Mouse (Mus musculus) heart, embryonic 10.5 days (tissue): ENCODE data around the gene Golim4. TPM values are rescaled to one million over a fixed set of nuclear protein-coding genes. Genes with fewer than 3 reads are reported as not detected.
"Not testable (repeated sequence)": the region's sequence is repeated elsewhere in the genome, so short reads cannot be mapped to it uniquely, and the experiment has no call there.

Source experiments
- DNase-seq: peaks from one replicate; pipeline ENCODE4 v3.0.0-alpha.2; 2017; ENCODE audit warnings: low spot score
- H3K27ac ChIP-seq: fragments of 300-500 bp; sonication (generic); 2 replicates; pipeline ENCODE4 v1.5.1; 2016; ENCODE audit warnings: mild to moderate bottlenecking
- H3K27me3 ChIP-seq: fragments of 300-500 bp; sonication (generic); 2 replicates; pipeline ENCODE4 v1.6.1; 2016; ENCODE audit warnings: mild to moderate bottlenecking; ENCODE audit not compliant: poor library complexity, insufficient read depth, severe bottlenecking
- H3K36me3 ChIP-seq: fragments of 300-500 bp; sonication (generic); 2 replicates; pipeline ENCODE4 v1.6.1; 2016; ENCODE audit warnings: mild to moderate bottlenecking, moderate library complexity
- H3K4me1 ChIP-seq: fragments of 300-500 bp; sonication (generic); 2 replicates; pipeline ENCODE4 v1.6.1; 2016; ENCODE audit warnings: mild to moderate bottlenecking
- H3K4me3 ChIP-seq: fragments of 300-500 bp; sonication (generic); 2 replicates; pipeline ENCODE4 v1.5.1; 2016; ENCODE audit warnings: mild to moderate bottlenecking, moderate library complexity
- H3K9me3 ChIP-seq: fragments of 300-500 bp; sonication (generic); 2 replicates; pipeline ENCODE4 v1.6.1; 2016; ENCODE audit warnings: mild to moderate bottlenecking, moderate library complexity
- WGBS: fragments of 180-500 bp; shearing (Covaris S2); methylation state at CpG from one replicate; pipeline ENCODE4 v1.1.7; 2016; 5-methylcytosine and 5-hydroxymethylcytosine counted together
- polyA plus RNA-seq: library from polyadenylated mRNA; unstranded; fragments of >200 nt; fragmentation: Nextera tagmentation; extraction: Ambion mirVana; gene quantifications from 2 replicates; pipeline ENCODE4 v1.2.1, GENCODE M21; 2016

Gene Golim4
- 43.3 and 50.2 TPM in 2 replicates for polyA plus RNA-seq

GRCm38 (mm10) chr3:75956551-75957302 is at the start of gene Golim4:
Gene Golim4 (minus strand): TSS chr3:75956949.
- peak within 1 kb of the TSS; percentile 94 for H3K27ac ChIP-seq
- under 1% methylated on average over 46 of the region's 53 CpGs for WGBS
- H3K36me3 ChIP-seq = no peaks in the 10 kb centered on the region
- peak; percentile 98 for DNase-seq
- peak within 1 kb of the TSS; percentile 84 for H3K4me3 ChIP-seq
- H3K27me3 ChIP-seq = no peaks in the 10 kb centered on the region
- peaks cover 31% of the 10 kb centered on the region for H3K4me1 ChIP-seq
- no peaks in the 10 kb centered on the region for H3K9me3 ChIP-seq

- H3K4me1 ChIP-seq = no peaks in the 10 kb centered on the region
- H3K27ac ChIP-seq = no peak overlapping the region
- H3K9me3 ChIP-seq = no peaks in the 10 kb centered on the region
- no peaks in the 10 kb centered on the region for H3K36me3 ChIP-seq
- no peak for DNase-seq
- H3K4me3 ChIP-seq = no peak overlapping the region
- 70% methylated on average over 5 of the region's 5 CpGs for WGBS
- H3K27me3 ChIP-seq = no peaks in the 10 kb centered on the region
Observed at GRCm38 (mm10) chr3:76005621-76006020, 48.9 kb upstream of the Golim4 start.

GRCm38 (mm10) chr3:76001156-76001555 is 44.4 kb upstream of the Golim4 start:
- Histone ChIP-seq H3K36me3 (no peaks in the 10 kb centered on the region), H3K4me3 (no peak overlapping the region), H3K27ac (no peak overlapping the region), H3K27me3 (no peaks in the 10 kb centered on the region), H3K9me3 (no peaks in the 10 kb centered on the region), H3K4me1 (no peaks in the 10 kb centered on the region)
- WGBS = 46% methylated on average over 4 of the region's 4 CpGs
- no peak for DNase-seq

DNA sequence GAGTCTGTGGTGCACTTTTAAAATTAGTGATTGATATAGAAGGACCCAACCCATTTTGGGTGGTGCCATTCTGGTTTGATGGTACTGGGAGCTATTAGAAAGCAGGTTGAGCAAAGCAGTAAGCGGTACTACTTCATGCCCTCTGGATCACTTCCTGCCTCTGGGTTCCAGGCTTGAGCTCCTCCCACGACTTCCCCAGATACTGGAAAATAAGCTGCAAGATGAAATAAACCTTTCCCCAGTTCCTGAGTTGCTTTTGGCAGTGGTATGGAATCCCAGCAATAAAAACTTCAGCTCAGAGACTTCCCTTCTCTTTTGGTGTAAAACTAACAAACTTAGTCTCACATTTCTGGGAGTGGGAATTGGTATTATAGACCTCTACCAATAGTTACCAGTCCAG is 43.7 kb upstream of the Golim4 start:
- Histone ChIP-seq H3K36me3 (no peaks in the 10 kb centered on the region), H3K4me1 (no peaks in the 10 kb centered on the region), H3K4me3 (no peak overlapping the region), H3K27me3 (no peaks in the 10 kb centered on the region), H3K27ac (no peak overlapping the region), H3K9me3 (no peaks in the 10 kb centered on the region)
- WGBS = 57% methylated on average over 2 of the region's 2 CpGs
- DNase-seq = no peak

GRCm38 (mm10) chr3:75981031-75981750 is 24.4 kb upstream of the Golim4 start:
- not testable (repeated sequence) for H3K9me3 ChIP-seq, H3K27me3 ChIP-seq, H3K36me3 ChIP-seq, H3K4me3 ChIP-seq, H3K27ac ChIP-seq, DNase-seq, H3K4me1 ChIP-seq
- WGBS = 84% methylated on average over 2 of the region's 2 CpGs

- not testable (repeated sequence) for H3K27ac ChIP-seq, H3K4me3 ChIP-seq, H3K9me3 ChIP-seq, H3K36me3 ChIP-seq, H3K4me1 ChIP-seq, DNase-seq, H3K27me3 ChIP-seq
- WGBS = 66% methylated on average over 2 of the region's 2 CpGs
Observed at GRCm38 (mm10) chr3:75962784-75963772, 6.3 kb upstream of the Golim4 start.

- Histone ChIP-seq H3K9me3 (no peaks in the 10 kb centered on the region), H3K27me3 (no peaks in the 10 kb centered on the region), H3K4me3 (peak overlapping the region; percentile 84), H3K4me1 (peaks cover 35% of the 10 kb centered on the region), H3K36me3 (no peaks in the 10 kb centered on the region), H3K27ac (peak overlapping the region; percentile 94)
- peak; percentile 78 for DNase-seq
- WGBS = 2% methylated on average over 47 of the region's 47 CpGs
Observed at GRCm38 (mm10) chr3:75955661-75956491, 873 bp downstream of the Golim4 start.

DNA sequence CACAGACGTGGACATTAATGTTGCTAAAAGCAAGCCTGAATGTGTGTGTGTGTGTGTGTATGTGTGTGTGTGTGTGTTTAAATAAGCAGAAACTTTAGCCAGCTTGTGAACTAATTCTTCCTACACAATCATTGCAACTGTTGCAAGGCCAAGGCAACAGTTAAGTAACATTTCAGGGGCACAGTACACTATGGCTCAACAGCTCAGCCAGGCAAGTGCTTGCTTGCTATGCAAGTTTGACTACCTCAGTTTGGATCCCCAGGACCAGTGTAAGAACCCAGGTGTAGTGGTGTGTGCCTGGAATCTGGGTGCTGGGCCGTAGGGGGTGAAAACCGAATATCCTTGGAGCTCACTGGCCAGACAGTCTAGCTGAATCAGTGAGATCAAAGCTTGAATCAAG is 2.6 kb downstream of the Golim4 start:
- WGBS = 80% methylated on average over 3 of the region's 3 CpGs
- peak overlapping the region; percentile 84 for H3K4me3 ChIP-seq
- H3K9me3 ChIP-seq = no peaks in the 10 kb centered on the region
- H3K27me3 ChIP-seq = no peaks in the 10 kb centered on the region
- H3K4me1 ChIP-seq = peaks cover 47% of the 10 kb centered on the region
- H3K36me3 ChIP-seq = no peaks in the 10 kb centered on the region
- DNase-seq = no peak
- H3K27ac ChIP-seq = no peak overlapping the region

DNA sequence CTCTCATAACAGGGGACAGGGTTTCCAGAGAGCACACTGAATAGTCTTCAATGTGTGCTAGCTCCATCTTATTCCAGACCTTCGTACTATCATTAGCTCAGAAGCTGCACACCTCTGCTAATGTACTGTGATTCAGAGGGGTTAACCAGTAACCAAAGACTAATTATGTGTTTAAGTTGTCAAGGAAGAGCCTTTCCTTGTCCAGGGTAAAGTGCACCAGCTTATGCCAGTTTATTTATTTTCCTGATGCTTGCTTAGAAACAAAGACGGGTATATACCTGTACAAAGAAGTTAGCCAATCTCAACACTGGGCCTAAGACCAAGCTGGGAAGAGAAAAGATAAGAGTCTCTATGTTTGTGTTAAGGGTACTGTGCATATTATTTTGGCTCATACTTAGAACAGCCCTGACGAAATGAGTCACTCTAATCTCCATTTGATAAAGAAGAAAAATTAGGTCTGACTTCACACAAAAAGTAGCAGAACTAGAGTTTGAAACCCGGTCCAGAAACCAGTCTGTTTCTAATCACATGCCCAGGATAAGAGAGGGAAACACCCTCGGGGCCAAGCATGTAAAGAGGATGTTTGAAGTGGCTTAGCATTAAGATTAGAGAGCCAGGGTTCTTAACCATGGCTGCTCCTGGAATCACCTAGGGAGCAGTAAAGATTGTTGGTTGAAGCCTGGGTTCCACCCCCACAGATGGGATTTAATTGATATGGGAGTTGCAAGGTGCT is 4.3 kb downstream of the Golim4 start:
- no peaks in the 10 kb centered on the region for H3K9me3 ChIP-seq
- H3K4me1 ChIP-seq = peaks cover 53% of the 10 kb centered on the region
- no peaks in the 10 kb centered on the region for H3K36me3 ChIP-seq
- 30% methylated on average over 5 of the region's 5 CpGs for WGBS
- no peak overlapping the region for H3K4me3 ChIP-seq
- H3K27ac ChIP-seq = no peak overlapping the region
- DNase-seq = no peak
- no peaks in the 10 kb centered on the region for H3K27me3 ChIP-seq

DNA sequence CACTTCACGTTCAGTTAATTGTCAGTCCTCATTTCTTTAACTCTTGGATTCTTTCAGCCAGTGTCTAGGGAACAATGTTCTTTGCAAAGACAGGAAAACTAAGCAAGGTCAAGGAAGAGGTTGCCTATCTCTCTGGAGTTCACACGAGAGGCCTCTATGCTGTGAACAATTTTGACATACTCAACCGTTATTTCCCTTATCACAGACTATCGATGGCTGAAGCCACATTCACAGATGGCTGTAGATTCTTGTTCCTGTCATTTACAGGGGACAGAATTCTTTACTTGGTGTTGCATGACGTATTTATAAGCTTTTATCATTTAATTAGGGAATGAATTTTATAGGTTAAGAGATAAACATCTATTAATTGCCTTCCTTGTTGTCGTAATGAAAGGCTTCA is 5.9 kb downstream of the Golim4 start:
- no peaks in the 10 kb centered on the region for H3K9me3 ChIP-seq
- no peak for DNase-seq
- no peaks in the 10 kb centered on the region for H3K27me3 ChIP-seq
- H3K4me1 ChIP-seq = peaks cover 53% of the 10 kb centered on the region
- no peak overlapping the region for H3K4me3 ChIP-seq
- WGBS = 73% methylated on average over 6 of the region's 6 CpGs
- peaks cover 8% of the 10 kb centered on the region for H3K36me3 ChIP-seq
- H3K27ac ChIP-seq = no peak overlapping the region

GRCm38 (mm10) chr3:75949358-75949757 is 7.4 kb downstream of the Golim4 start:
- WGBS = 54% methylated on average over 5 of the region's 5 CpGs
- Histone ChIP-seq H3K4me1 (peaks cover 47% of the 10 kb centered on the region), H3K27me3 (no peaks in the 10 kb centered on the region)

More at GRCm38 (mm10) chr3:75949358-75949757, 7.4 kb downstream of the Golim4 start:
- Histone ChIP-seq H3K36me3 (peaks cover 10% of the 10 kb centered on the region), H3K9me3 (no peaks in the 10 kb centered on the region), H3K27ac (no peak overlapping the region), H3K4me3 (no peak overlapping the region)
- no peak for DNase-seq
